Mouse (Mus musculus): ENCODE measurements around the gene Acox1. TPM values are rescaled to one million over a fixed set of nuclear protein-coding genes. Genes with fewer than 3 reads are reported as not detected.

Acox1 gene
- polyA plus RNA-seq, 1 experiment = 106 TPM

DNA sequence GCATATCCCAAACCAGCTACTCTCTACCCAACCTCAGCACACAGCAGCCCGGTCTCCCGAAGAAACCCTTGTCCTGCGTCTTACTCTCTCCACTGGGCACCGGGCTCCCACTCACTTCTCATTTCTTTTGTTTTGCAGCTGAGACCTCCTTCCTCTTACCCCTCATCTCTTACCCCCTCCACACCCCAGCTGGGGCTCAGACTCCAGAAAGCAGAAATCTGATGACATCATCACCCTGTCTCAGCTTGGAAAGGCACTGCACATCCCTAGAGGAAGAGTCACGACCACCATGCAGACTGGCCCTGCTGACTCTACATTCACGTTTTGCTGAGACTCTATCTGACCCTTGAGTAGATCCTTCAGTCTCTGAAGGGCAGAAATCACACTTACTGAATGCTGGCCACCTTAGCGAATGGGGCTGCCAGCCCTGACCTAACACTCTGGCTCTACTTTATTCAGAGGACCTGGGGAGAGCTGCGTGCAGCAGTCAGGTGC lies 68.8 kb downstream of the Acox1 start:
- no peak for DNase-seq (ENCODE audit: low spot score)

DNA sequence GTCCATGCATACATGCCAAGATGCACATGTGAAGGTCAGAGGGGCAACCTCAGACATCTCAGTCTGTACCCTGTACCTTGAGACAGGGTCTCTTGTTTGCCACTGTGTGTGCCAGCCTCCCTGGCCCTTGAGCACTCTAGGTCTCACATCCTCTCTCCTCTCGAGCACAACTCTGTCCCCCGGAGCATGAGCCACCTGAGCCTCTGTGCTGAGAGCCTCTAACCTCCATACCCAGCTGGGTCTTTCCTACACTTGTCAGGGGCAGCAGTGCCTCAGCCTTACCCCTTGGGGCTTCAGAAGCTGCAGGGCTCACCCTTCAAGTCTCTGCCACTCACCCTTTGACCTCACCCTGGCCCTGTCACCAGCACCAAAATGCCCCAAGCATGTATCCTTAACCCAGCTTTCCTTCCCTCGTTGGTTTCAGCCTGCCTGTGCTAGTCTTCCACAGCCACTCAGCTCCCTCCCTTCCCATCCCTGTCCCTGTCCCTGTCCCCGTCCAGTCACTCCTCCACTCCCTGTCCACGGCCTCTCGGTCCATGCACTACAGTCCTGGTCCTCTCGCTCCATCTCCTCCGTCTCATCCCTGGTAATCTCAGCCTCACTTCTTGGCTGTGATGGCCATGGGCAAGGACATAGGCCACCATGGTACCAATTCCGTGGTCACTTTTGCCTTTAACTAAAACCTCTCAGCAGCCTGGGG lies 69.6 kb downstream of the Acox1 start:
- no peak for DNase-seq (ENCODE audit: low spot score)

DNA sequence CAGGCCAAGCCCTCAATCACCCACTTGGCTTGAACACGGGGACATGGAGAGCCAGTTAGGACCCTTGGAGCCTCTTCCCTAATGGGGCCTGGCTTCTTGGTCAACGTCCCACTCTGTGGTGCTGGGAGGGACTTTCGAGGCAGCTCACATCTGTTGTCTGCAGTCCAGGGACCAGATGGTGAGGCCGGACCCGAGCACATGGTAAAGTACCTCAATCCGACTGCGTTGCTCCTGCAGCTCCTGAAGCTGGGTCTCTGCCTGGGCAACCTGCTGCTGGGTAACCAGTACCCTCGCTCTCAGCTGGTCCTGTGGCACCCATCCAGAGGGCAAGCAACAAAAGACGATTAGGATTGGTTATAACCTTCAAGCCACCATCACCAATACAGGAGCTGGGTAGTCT lies 70.9 kb downstream of the Acox1 start:
- no peak for DNase-seq (ENCODE audit: low spot score)

DNA sequence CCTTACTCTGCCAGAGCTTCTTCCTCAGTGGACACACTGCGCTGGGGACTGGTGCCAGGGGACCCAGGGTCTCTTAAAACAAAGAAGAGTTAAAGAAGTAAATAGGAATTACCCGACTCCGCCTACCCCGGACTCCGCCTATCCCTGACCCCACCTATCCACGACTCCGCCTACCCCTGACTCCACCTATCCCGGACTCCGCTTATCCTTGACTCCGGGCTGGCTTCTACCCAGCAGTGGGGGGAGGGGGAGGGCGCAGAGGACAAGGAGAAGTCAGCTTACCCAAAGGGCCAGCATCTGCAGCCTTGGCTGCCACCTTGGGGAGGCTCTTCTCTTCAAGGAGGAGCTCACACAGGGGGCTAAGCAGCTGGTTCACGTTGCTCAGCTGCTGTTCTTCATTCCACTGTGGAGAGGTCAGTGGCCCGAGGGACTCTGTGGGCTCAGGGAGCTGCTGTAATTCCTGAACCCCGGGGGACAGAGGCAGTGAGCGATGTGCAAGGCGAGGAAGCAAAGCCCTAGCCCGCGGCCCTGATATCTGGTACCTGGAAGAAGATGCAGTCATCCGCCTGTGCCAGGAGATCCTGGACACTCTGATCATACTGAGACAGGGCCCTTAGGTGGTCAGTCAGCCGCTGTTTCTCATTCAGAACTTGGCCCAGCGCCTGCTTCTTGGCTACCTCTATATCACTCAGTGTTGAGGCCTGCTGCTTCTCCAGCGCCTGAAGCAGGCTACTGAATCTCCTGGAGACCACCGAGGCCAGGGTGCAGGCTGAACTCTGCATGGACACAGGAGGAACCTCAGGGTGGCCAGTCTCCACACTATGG lies 71.5 kb downstream of the Acox1 start, which contains the start of gene Trim47:
TSS of gene Trim47 (minus strand) at position 55 of the 825 bp plus-strand sequence.
- peak; percentile 46 for DNase-seq (ENCODE audit: low spot score)

DNA sequence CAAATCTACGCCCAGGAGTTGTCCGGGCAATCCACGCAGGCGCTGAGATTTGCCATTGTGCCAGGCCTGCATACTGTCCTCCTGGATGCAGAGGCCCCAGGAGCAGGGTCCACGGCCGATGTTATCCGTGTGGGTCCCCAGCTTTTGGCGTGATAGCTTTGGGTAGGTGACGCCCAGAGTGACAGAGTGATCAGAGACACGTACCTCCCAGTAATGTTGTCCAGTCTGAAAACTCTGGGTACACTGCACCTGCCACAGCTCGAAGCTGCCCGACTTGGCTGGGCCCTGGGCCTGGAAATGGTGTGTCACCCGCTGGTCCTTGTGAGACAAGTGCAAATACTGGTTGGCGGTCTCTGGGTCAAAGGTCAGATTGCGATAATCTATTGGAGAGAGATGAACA lies 72.6 kb downstream of the Acox1 start:
- no peak for DNase-seq (ENCODE audit: low spot score)

Other genes with a start within 250 kb of the Acox1 start
- 24.7 and 35.7 TPM in 2 replicates for gene Itgb4, start 224.3 kb downstream of the Acox1 start, polyA plus RNA-seq (2012; rRNA removed)
- 45.4 and 51.7 TPM in 2 replicates for gene Galk1, start 186.3 kb downstream of the Acox1 start, polyA plus RNA-seq (2012; rRNA removed)
- gene H3f3b, start 171.1 kb downstream of the Acox1 start, polyA plus RNA-seq (2012; rRNA removed) = 374 and 394 TPM in 2 replicates
- gene Unk, start 168.7 kb downstream of the Acox1 start, polyA plus RNA-seq (2012; rRNA removed) = 23.3 and 23.7 TPM in 2 replicates
- 4.5 and 5.6 TPM in 2 replicates for gene Unc13d, start 121.1 kb downstream of the Acox1 start, polyA plus RNA-seq (2012; rRNA removed)
- gene Wbp2, start 112.0 kb downstream of the Acox1 start, polyA plus RNA-seq (2012; rRNA removed) = 119 and 147 TPM in 2 replicates
- gene Trim47, start 71.8 kb downstream of the Acox1 start, polyA plus RNA-seq (2012; rRNA removed) = 33.1 and 40.7 TPM in 2 replicates
- gene Trim65, start 67.9 kb downstream of the Acox1 start, polyA plus RNA-seq (2012; rRNA removed) = 9.6 and 11.8 TPM in 2 replicates
- gene Mrpl38, start 60.2 kb downstream of the Acox1 start, polyA plus RNA-seq (2012; rRNA removed) = 21.4 and 29.3 TPM in 2 replicates
- 46.8 and 47.7 TPM in 2 replicates for gene Fbf1, start 30.9 kb downstream of the Acox1 start, polyA plus RNA-seq (2012; rRNA removed)
- 45.1 and 57.1 TPM in 2 replicates for gene Ten1, start 190 bp downstream of the Acox1 start, polyA plus RNA-seq (2012; rRNA removed)
- gene Evpl, start 39.0 kb upstream of the Acox1 start, polyA plus RNA-seq (2012; rRNA removed) = 16.9 and 24.7 TPM in 2 replicates
- 75.0 and 78.3 TPM in 2 replicates for gene Srp68, start 75.2 kb upstream of the Acox1 start, polyA plus RNA-seq (2012; rRNA removed)
- 9.5 and 12.9 TPM in 2 replicates for gene Galr2, start 81.9 kb upstream of the Acox1 start, polyA plus RNA-seq (2012; rRNA removed)
- 40.4 and 51.0 TPM in 2 replicates for gene Exoc7, start 108.2 kb upstream of the Acox1 start, polyA plus RNA-seq (2012; rRNA removed)
- gene Foxj1, start 136.4 kb upstream of the Acox1 start, polyA plus RNA-seq (2012; rRNA removed) = 0.24 and 0.34 TPM in 2 replicates
- 5.0 and 8.3 TPM in 2 replicates for gene Rnf157, start 214.0 kb upstream of the Acox1 start, polyA plus RNA-seq (2012; rRNA removed)
- gene Ubald2, start 235.0 kb upstream of the Acox1 start, polyA plus RNA-seq (2012; rRNA removed) = 89.8 and 104 TPM in 2 replicates

Measured in urinary bladder, adult 2 months (tissue).